Mouse (Mus musculus) MEL (cell line): ENCODE results near the gene Pappa2. TPM values are rescaled to one million over a fixed set of nuclear protein-coding genes. Genes with fewer than 3 reads are reported as not detected.

ENCODE experiments used
- DNase-seq: peaks from one replicate; pipeline ENCODE4 v3.0.0; 2011; ENCODE audit warnings: low read depth, low spot score
- H3K27ac ChIP-seq: 2 replicates; pipeline ENCODE4 v1.5.1; 2012; ENCODE audit warnings: low read depth, mild to moderate bottlenecking, control low read depth, low read length, moderate library complexity; ENCODE audit not compliant: control insufficient read depth
- H3K27me3 ChIP-seq, 2 experiments: fragments of 150-350 bp in 1 of 2; sonication (generic) in 1 of 2; 2 replicates each; pipeline ENCODE4 v1.6.1; 2012; ENCODE audit warnings: low read length in 2 of 2, mild to moderate bottlenecking in 2 of 2, improper control_type of control experiment in 1 of 2, moderate library complexity in 1 of 2; ENCODE audit not compliant: insufficient read depth in 2 of 2, control insufficient read depth in 1 of 2
- H3K36me3 ChIP-seq, 2 experiments: 2 replicates each; pipeline ENCODE4 v1.6.1; 2012 to 2014; ENCODE audit warnings: low read length in 2 of 2, improper control_type of control experiment in 1 of 2, inconsistent platforms in 1 of 2, mild to moderate bottlenecking in 1 of 2; ENCODE audit not compliant: insufficient read depth in 2 of 2, control insufficient read depth in 1 of 2
- H3K4me1 ChIP-seq, 2 experiments: fragments of 150-350 bp in 1 of 2; sonication (generic) in 1 of 2; 2 replicates each; pipeline ENCODE4 v1.6.1; 2012; ENCODE audit warnings: low read length in 2 of 2, improper control_type of control experiment in 1 of 2, mild to moderate bottlenecking in 1 of 2; ENCODE audit not compliant: insufficient read depth in 2 of 2, control insufficient read depth in 1 of 2
- H3K4me3 ChIP-seq, 2 experiments: fragments of 150-350 bp in 1 of 2; sonication (generic) in 1 of 2; 2 replicates each; pipeline ENCODE4 v1.5.1; 2012; ENCODE audit warnings: low read depth in 2 of 2, low read length in 2 of 2, mild to moderate bottlenecking in 2 of 2, moderate library complexity in 2 of 2, control low read depth in 1 of 2, improper control_type of control experiment in 1 of 2; ENCODE audit not compliant: control insufficient read depth in 1 of 2, insufficient read depth in 1 of 2
- H3K79me2 ChIP-seq: 2 replicates; pipeline ENCODE4 v1.6.1; 2012; ENCODE audit warnings: mild to moderate bottlenecking, low read length, moderate library complexity; ENCODE audit not compliant: control insufficient read depth, poor library complexity, insufficient read depth
- H3K9ac ChIP-seq: 2 replicates; pipeline ENCODE4 v1.6.1; 2012; ENCODE audit warnings: low read depth, mild to moderate bottlenecking, control low read depth, low read length, moderate library complexity; ENCODE audit not compliant: control insufficient read depth, poor library complexity, severe bottlenecking
- H3K9me3 ChIP-seq: fragments of 150-350 bp; sonication (generic); replicated peaks from 2 replicates; pipeline ENCODE4 v1.6.1; 2012; ENCODE audit warnings: mild to moderate bottlenecking, low read length, improper control_type of control experiment, moderate library complexity; ENCODE audit not compliant: insufficient read depth
- BHLHE40 ChIP-seq: IDR thresholded peaks from 2 replicates; pipeline ENCODE4 v1.6.1; 2012; ENCODE audit warnings: low read depth, mild to moderate bottlenecking, inconsistent platforms, low read length, improper control_type of control experiment, borderline replicate concordance
- E2F4 ChIP-seq: IDR thresholded peaks from 2 replicates; pipeline ENCODE4 v1.6.1; 2011; ENCODE audit warnings: low read depth, low read length, improper control_type of control experiment, borderline replicate concordance
- ELF1 ChIP-seq: IDR thresholded peaks from 2 replicates; pipeline ENCODE4 v1.6.1; 2014; ENCODE audit warnings: low read depth, mild to moderate bottlenecking, inconsistent platforms, low read length, improper control_type of control experiment, moderate library complexity
- GATA1 ChIP-seq: IDR thresholded peaks from 2 replicates; pipeline ENCODE4 v1.6.1; 2011; ENCODE audit warnings: low read depth, low read length, improper control_type of control experiment
- HCFC1 ChIP-seq: IDR thresholded peaks from 2 replicates; pipeline ENCODE4 v1.6.1; 2012; ENCODE audit warnings: low read depth, mild to moderate bottlenecking, inconsistent platforms, low read length, improper control_type of control experiment, moderate library complexity
- JUND ChIP-seq: IDR thresholded peaks from 2 replicates; pipeline ENCODE4 v1.6.1; 2011; ENCODE audit warnings: low read depth, mild to moderate bottlenecking, improper control_type of control experiment, low read length
- KAT2A ChIP-seq: conservative IDR thresholded peaks from 2 replicates; pipeline ENCODE4 v1.6.1; 2012; ENCODE audit warnings: low read depth, low read length, improper control_type of control experiment, inconsistent platforms
- MAX ChIP-seq: IDR thresholded peaks from 2 replicates; pipeline ENCODE4 v1.6.1; 2011; ENCODE audit warnings: low read length, improper control_type of control experiment
- MXI1 ChIP-seq: IDR thresholded peaks from 2 replicates; pipeline ENCODE4 v1.6.1; 2011; ENCODE audit warnings: mild to moderate bottlenecking, low read depth, low read length, improper control_type of control experiment
- MYC ChIP-seq: IDR thresholded peaks from 2 replicates; pipeline ENCODE4 v1.6.1; 2011; ENCODE audit warnings: low read depth, mild to moderate bottlenecking, low read length, improper control_type of control experiment, moderate library complexity
- NELFE ChIP-seq: IDR thresholded peaks from 2 replicates; pipeline ENCODE4 v1.6.1; 2011; ENCODE audit warnings: low read depth, low read length, improper control_type of control experiment
- POLR2A ChIP-seq, 2 experiments: IDR thresholded peaks; 2 replicates each; pipeline ENCODE4 v1.6.1; 2011 to 2012; ENCODE audit warnings: low read length in 2 of 2, mild to moderate bottlenecking in 2 of 2, control low read depth in 1 of 2, improper control_type of control experiment in 1 of 2, low read depth in 1 of 2, moderate library complexity in 1 of 2; ENCODE audit not compliant: control insufficient read depth in 1 of 2, insufficient read depth in 1 of 2, poor library complexity in 1 of 2
- POLR2AphosphoS2 ChIP-seq: IDR thresholded peaks from 2 replicates; pipeline ENCODE4 v1.6.1; 2011; ENCODE audit warnings: low read length, improper control_type of control experiment
- POLR2AphosphoS5 ChIP-seq: IDR thresholded peaks from 2 replicates; pipeline ENCODE4 v1.6.1; 2012; ENCODE audit warnings: low read depth, borderline replicate concordance, mild to moderate bottlenecking, inconsistent platforms, low read length, moderate library complexity, mixed read lengths
- RCOR1 ChIP-seq: IDR thresholded peaks from 2 replicates; pipeline ENCODE4 v1.6.1; 2012; ENCODE audit warnings: low read depth, mild to moderate bottlenecking, inconsistent platforms, low read length, improper control_type of control experiment
- SIN3A ChIP-seq: IDR thresholded peaks from 2 replicates; pipeline ENCODE4 v1.6.1; 2012; ENCODE audit warnings: low read length, improper control_type of control experiment, inconsistent platforms
- UBTF ChIP-seq: IDR thresholded peaks from 2 replicates; pipeline ENCODE4 v1.6.1; 2012; ENCODE audit warnings: low read depth, mild to moderate bottlenecking, inconsistent platforms, low read length, improper control_type of control experiment, moderate library complexity, borderline replicate concordance; ENCODE audit not compliant: insufficient read depth
- ZMIZ1 ChIP-seq: IDR thresholded peaks from 2 replicates; pipeline ENCODE4 v1.6.1; 2012; ENCODE audit warnings: low read depth, mild to moderate bottlenecking, inconsistent platforms, low read length, improper control_type of control experiment, moderate library complexity
- ZNF384 ChIP-seq: IDR thresholded peaks from 2 replicates; pipeline ENCODE4 v1.6.1; 2012; ENCODE audit warnings: low read depth, mild to moderate bottlenecking, inconsistent platforms, low read length, improper control_type of control experiment
- polyA plus RNA-seq, 2 experiments: library from polyadenylated mRNA; stranded (reverse) in 1 of 2; unstranded in 1 of 2; fragments of >175 nt in 1 of 2; fragments of >200 nt in 1 of 2; gene quantifications; 2 replicates each; pipeline versions ENCODE4 v1.2.1 to v1.2.4; 2012; ENCODE audit warnings: low replicate concordance in 2 of 2, low read depth in 1 of 2; ENCODE audit not compliant: insufficient read length in 2 of 2, insufficient read depth in 1 of 2, missing spikeins in 1 of 2
- total RNA-seq: library from RNA; depleted of rRNA; stranded (reverse); fragments of 300-350 nt; gene quantifications from 2 replicates; pipeline ENCODE4 v1.2.3, GENCODE M21; 2012

The Pappa2 gene
- total and polyA plus RNA-seq, 3 experiments, result not detected

- DNase-seq, result no peak
- no peaks in the 10 kb centered on the region for H3K27me3 ChIP-seq
- no peak for TF ChIP-seq BHLHE40
- TF ChIP-seq UBTF, result no peak
- no peak for TF ChIP-seq MYC
- no peak for TF ChIP-seq KAT2A
- no peak overlapping the region for H3K27ac ChIP-seq
- H3K79me2 ChIP-seq, result no peaks in the 10 kb centered on the region
- H3K9me3 ChIP-seq, result no peaks in the 10 kb centered on the region
- no peak overlapping the region for H3K4me3 ChIP-seq
- H3K9ac ChIP-seq, result no peak overlapping the region
- H3K4me1 ChIP-seq, result no peaks in the 10 kb centered on the region
- no peaks in the 10 kb centered on the region for H3K36me3 ChIP-seq
Observed at GRCm38 (mm10) chr1:158962340-158962739, 17.9 kb downstream of the Pappa2 start.

DNA sequence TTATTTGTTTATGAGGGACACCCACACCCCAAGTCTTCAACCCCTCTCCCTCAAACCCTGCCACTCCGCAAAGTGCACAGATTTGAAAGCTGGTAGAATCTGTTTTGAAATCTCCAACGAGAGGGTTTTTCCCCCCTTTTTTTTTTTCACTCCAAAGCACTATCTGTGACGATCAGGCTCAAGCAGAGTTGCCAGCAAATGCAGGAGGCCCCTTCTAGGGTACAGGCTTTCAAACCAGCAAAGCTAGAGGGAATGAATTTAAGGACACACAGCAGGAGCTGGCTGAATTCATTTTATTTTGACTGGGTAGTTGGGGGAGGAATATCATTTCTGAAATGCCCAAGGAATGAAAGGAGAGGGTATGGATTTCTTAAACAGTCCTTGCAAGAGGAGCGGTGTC lies 19.3 kb downstream of the Pappa2 start:
- no peaks in the 10 kb centered on the region for H3K36me3 ChIP-seq
- TF ChIP-seq ZNF384 (no peak), NELFE (no peak), MAX (no peak), HCFC1 (no peak), POLR2A (IDR thresholded peaks at IDR 0.05; ENCODE audit: control insufficient read depth in 1 of 2, insufficient read depth in 1 of 2, low read depth in 1 of 2, low read length in 2 of 2, poor library complexity in 1 of 2) (no peak), JUND (no peak), POLR2AphosphoS2 (no peak), KAT2A (no peak), E2F4 (no peak), UBTF (no peak), MXI1 (no peak), ELF1 (no peak), ZMIZ1 (no peak), POLR2AphosphoS5 (no peak), SIN3A (no peak), GATA1 (no peak), RCOR1 (no peak)
- no peak for DNase-seq

More for the DNA sequence above, 19.3 kb downstream of the Pappa2 start:
- H3K9me3 ChIP-seq, result no peaks in the 10 kb centered on the region
- H3K27me3 ChIP-seq, result no peaks in the 10 kb centered on the region
- no peak overlapping the region for H3K9ac ChIP-seq
- H3K4me1 ChIP-seq, result no peaks in the 10 kb centered on the region
- H3K4me3 ChIP-seq, result no peak overlapping the region
- H3K27ac ChIP-seq, result no peak overlapping the region
- H3K79me2 ChIP-seq, result no peaks in the 10 kb centered on the region
